Mouse (Mus musculus) bone marrow macrophage, adult 2 months (primary cell): ENCODE data around the gene Fam57b.

Experiments
- CTCF ChIP-seq: IDR thresholded peaks from 2 replicates; pipeline ENCODE4 v1.5.1; 2012; ENCODE audit warnings: low read depth, mild to moderate bottlenecking, low read length, moderate library complexity
- POLR2A ChIP-seq: IDR thresholded peaks from 2 replicates; pipeline ENCODE4 v1.6.1; 2012; ENCODE audit warnings: mild to moderate bottlenecking, low read depth, low read length, borderline replicate concordance

- no peak for TF ChIP-seq CTCF
- no peak for TF ChIP-seq POLR2A
These were observed 2.2 kb downstream of the Fam57b start for GRCm38 (mm10) chr7:126799468-126800268.
